Mouse (Mus musculus) CH12.LX (cell line): ENCODE data around the gene Gm28038. TPM values are rescaled to one million over a fixed set of nuclear protein-coding genes. Genes with fewer than 3 reads are reported as not detected.

Source experiments
- DNase-seq: peaks from one replicate; pipeline ENCODE4 v3.0.0-alpha.2; 2013; ENCODE audit errors: extremely low read depth
- H3K27ac ChIP-seq: 2 replicates; pipeline ENCODE4 v1.5.1; 2012; ENCODE audit warnings: low read depth, mild to moderate bottlenecking, control low read depth, moderate library complexity; ENCODE audit not compliant: insufficient read depth
- H3K27me3 ChIP-seq: replicated peaks from 2 replicates; pipeline ENCODE3; 2012; ENCODE audit warnings: inconsistent platforms
- H3K36me3 ChIP-seq, 2 experiments: replicated peaks in 1 of 2; 2 replicates each; pipeline versions ENCODE3 to v1.6.1; 2012; ENCODE audit warnings: inconsistent platforms in 1 of 2, low read length in 1 of 2, mild to moderate bottlenecking in 1 of 2, mixed read lengths in 1 of 2, moderate library complexity in 1 of 2; ENCODE audit not compliant: control insufficient read depth in 1 of 2, insufficient read depth in 1 of 2
- H3K4me1 ChIP-seq, 2 experiments: 2 replicates each; pipeline ENCODE4 v1.6.1; 2012; ENCODE audit warnings: inconsistent platforms in 1 of 2, moderate library complexity in 1 of 2; ENCODE audit not compliant: insufficient read depth in 2 of 2, control insufficient read depth in 1 of 2
- H3K4me2 ChIP-seq: 2 replicates; pipeline ENCODE4 v1.6.1; 2012; ENCODE audit warnings: low read depth, mild to moderate bottlenecking, control low read depth; ENCODE audit not compliant: poor library complexity, insufficient read depth, severe bottlenecking
- H3K4me3 ChIP-seq, 3 experiments: fragments of 150-350 bp in 1 of 3; sonication (generic) in 1 of 3; replicated peaks in 1 of 3; 2 replicates each; pipeline versions ENCODE3 to v1.5.1; 2011 to 2012; ENCODE audit warnings: low read depth in 2 of 3, low read length in 2 of 3, mild to moderate bottlenecking in 2 of 3, moderate library complexity in 2 of 3, control low read depth in 1 of 3, improper control_type of control experiment in 1 of 3, inconsistent platforms in 1 of 3, mixed read lengths in 1 of 3; ENCODE audit not compliant: poor library complexity in 1 of 3
- H3K79me2 ChIP-seq: replicated peaks from 2 replicates; pipeline ENCODE4 v1.6.1; 2012; ENCODE audit warnings: mild to moderate bottlenecking, moderate library complexity; ENCODE audit not compliant: control insufficient read depth, poor library complexity, insufficient read depth, severe bottlenecking; ENCODE audit errors: extremely low read depth
- H3K9ac ChIP-seq: 2 replicates; pipeline ENCODE4 v1.6.1; 2012; ENCODE audit warnings: low read depth, mild to moderate bottlenecking, control low read depth, moderate library complexity; ENCODE audit not compliant: insufficient read depth
- H3K9me3 ChIP-seq: replicated peaks from 2 replicates; pipeline ENCODE3; 2012; ENCODE audit warnings: low read length, inconsistent platforms, mixed read lengths
- CTCF ChIP-seq, 2 experiments: IDR thresholded peaks in 1 of 2; conservative IDR thresholded peaks in 1 of 2; 2 replicates each; pipeline ENCODE4 v1.5.1; 2011 to 2012; ENCODE audit warnings: low read depth in 2 of 2, low read length in 2 of 2, improper control_type of control experiment in 1 of 2, inconsistent platforms in 1 of 2, mild to moderate bottlenecking in 1 of 2, moderate library complexity in 1 of 2
- E2F4 ChIP-seq: IDR thresholded peaks from 2 replicates; pipeline ENCODE4 v1.6.1; 2011; ENCODE audit warnings: low read depth, low read length, improper control_type of control experiment; ENCODE audit not compliant: insufficient replicate concordance
- ELF1 ChIP-seq: IDR thresholded peaks from 2 replicates; pipeline ENCODE4 v1.6.1; 2014; ENCODE audit warnings: low read depth, mild to moderate bottlenecking, inconsistent platforms, low read length, improper control_type of control experiment
- ETS1 ChIP-seq: conservative IDR thresholded peaks from 2 replicates; pipeline ENCODE4 v1.6.1; 2012; ENCODE audit warnings: low read depth, mild to moderate bottlenecking, inconsistent platforms, low read length, improper control_type of control experiment, moderate library complexity
- GABPA ChIP-seq: IDR thresholded peaks from 2 replicates; pipeline ENCODE4 v1.6.1; 2012; ENCODE audit warnings: low read depth, low read length, improper control_type of control experiment, inconsistent platforms; ENCODE audit not compliant: insufficient replicate concordance
- HCFC1 ChIP-seq: IDR thresholded peaks from 2 replicates; pipeline ENCODE4 v1.6.1; 2012; ENCODE audit warnings: low read depth, mild to moderate bottlenecking, inconsistent platforms, low read length, improper control_type of control experiment
- JUN ChIP-seq: IDR thresholded peaks from 2 replicates; pipeline ENCODE4 v1.6.1; 2011; ENCODE audit warnings: low read depth, mild to moderate bottlenecking, low read length, improper control_type of control experiment, moderate library complexity; ENCODE audit not compliant: insufficient read depth
- MAFK ChIP-seq: IDR thresholded peaks from 2 replicates; pipeline ENCODE4 v1.6.1; 2011; ENCODE audit warnings: low read length, improper control_type of control experiment; ENCODE audit not compliant: insufficient replicate concordance
- MAX ChIP-seq: IDR thresholded peaks from 2 replicates; pipeline ENCODE4 v1.6.1; 2011; ENCODE audit warnings: low read length, improper control_type of control experiment
- MAZ ChIP-seq: IDR thresholded peaks from 2 replicates; pipeline ENCODE4 v1.6.1; 2012; ENCODE audit warnings: low read depth, mild to moderate bottlenecking, inconsistent platforms, low read length, improper control_type of control experiment, moderate library complexity
- MXI1 ChIP-seq: IDR thresholded peaks from 2 replicates; pipeline ENCODE4 v1.6.1; 2011; ENCODE audit warnings: mild to moderate bottlenecking, low read depth, low read length, improper control_type of control experiment
- NRF1 ChIP-seq: IDR thresholded peaks from 2 replicates; pipeline ENCODE4 v1.6.1; 2014; ENCODE audit warnings: low read depth, mild to moderate bottlenecking, inconsistent platforms, low read length, improper control_type of control experiment, moderate library complexity
- PAX5 ChIP-seq: IDR thresholded peaks from 2 replicates; pipeline ENCODE4 v1.6.1; 2012; ENCODE audit warnings: low read length, inconsistent platforms, mixed read lengths
- POLR2A ChIP-seq: IDR thresholded peaks from 2 replicates; pipeline ENCODE4 v1.6.1; 2011; ENCODE audit warnings: low read depth, mild to moderate bottlenecking, improper control_type of control experiment, low read length
- POLR2AphosphoS2 ChIP-seq: IDR thresholded peaks from 2 replicates; pipeline ENCODE4 v1.6.1; 2011; ENCODE audit warnings: low read depth, low read length, improper control_type of control experiment
- RCOR1 ChIP-seq: conservative IDR thresholded peaks from 2 replicates; pipeline ENCODE4 v1.6.1; 2012; ENCODE audit warnings: low read depth, mild to moderate bottlenecking, inconsistent platforms, low read length, improper control_type of control experiment
- SMC3 ChIP-seq: IDR thresholded peaks from 2 replicates; pipeline ENCODE4 v1.6.1; 2011; ENCODE audit warnings: low read depth, low read length, improper control_type of control experiment
- ZKSCAN1 ChIP-seq: IDR thresholded peaks from 2 replicates; pipeline ENCODE4 v1.6.1; 2012; ENCODE audit warnings: low read depth, inconsistent platforms, low read length, improper control_type of control experiment, borderline replicate concordance
- ZMIZ1 ChIP-seq: IDR thresholded peaks from 2 replicates; pipeline ENCODE4 v1.6.1; 2012; ENCODE audit warnings: low read depth, mild to moderate bottlenecking, inconsistent platforms, low read length, improper control_type of control experiment
- ZNF384 ChIP-seq: IDR thresholded peaks from 2 replicates; pipeline ENCODE4 v1.6.1; 2012; ENCODE audit warnings: low read depth, low read length, improper control_type of control experiment, inconsistent platforms
- dilution Hi-C: fragments of 300-500 bp; cut with MboI; formaldehyde crosslinking; loops from 2 replicates; pipeline ENCODE4 v1.14.3; 2020; ENCODE audit warnings: low sequenced_read_pairs; ENCODE audit not compliant: extremely low pct_unique_long_range_greater_than_20kb, extremely low pct_ligation_motif_present
- in situ Hi-C: fragments of 300-500 bp; cut with MboI; formaldehyde crosslinking; loops from 3 replicates; pipeline ENCODE4 v1.14.3; 2019; ENCODE audit warnings: low sequenced_read_pairs, low pct_ligation_motif_present, low pct_unique_long_range_greater_than_20kb, mixed read lengths
- polyA plus RNA-seq: library from polyadenylated mRNA; unstranded; fragments of >175 nt; gene quantifications from 2 replicates; pipeline ENCODE4 v1.2.1, GENCODE M21; 2012; ENCODE audit warnings: low read depth; ENCODE audit not compliant: insufficient read length
- total RNA-seq, 2 experiments: library from RNA; depleted of rRNA; stranded (reverse); fragments of 300-350 nt in 1 of 2; fragments of >200 nt in 1 of 2; gene quantifications; 2 replicates each; pipeline ENCODE4 v1.2.3; 2012 to 2014

The Gm28038 gene
- total and polyA plus RNA-seq, 3 experiments: not detected

GRCm38 (mm10) chr2:30257699-30258460, 23.0 kb upstream of the Gm28038 start:
- Histone ChIP-seq H3K9ac (no peak overlapping the region), H3K36me3 (peaks cover 41 to 81% of the 10 kb centered on the region in 2 experiments), H3K4me3 (no peak overlapping the region), H3K4me2 (no peak overlapping the region), H3K79me2 (no peaks in the 10 kb centered on the region), H3K27me3 (no peaks in the 10 kb centered on the region), H3K27ac (no peak overlapping the region), H3K4me1 (peaks cover 10 to 35% of the 10 kb centered on the region in 2 experiments), H3K9me3 (no peaks in the 10 kb centered on the region)
- TF ChIP-seq POLR2A (no peak), POLR2AphosphoS2 (no peak), PAX5 (no peak), ZKSCAN1 (no peak), GABPA (no peak), ELF1 (no peak), HCFC1 (no peak), SMC3 (no peak), E2F4 (no peak), MAFK (no peak), ZMIZ1 (no peak), RCOR1 (no peak), ETS1 (no peak), JUN (no peak), MAZ (no peak), CTCF (conservative IDR thresholded peaks at IDR 0.05 in 1 of 2, IDR thresholded peaks at IDR 0.05 in 1 of 2; ENCODE audit: low read depth in 2 of 2, low read length in 2 of 2) (no peak), MAX (no peak), NRF1 (no peak), ZNF384 (no peak)
- DNase-seq: no peak
- dilution Hi-C loops: no loop called here
- in situ Hi-C loops: no loop called here

GRCm38 (mm10) chr2:30258600-30258999, 22.2 kb upstream of the Gm28038 start:
- Histone ChIP-seq H3K4me1 (peaks cover 10 to 29% of the 10 kb centered on the region in 2 experiments), H3K79me2 (no peaks in the 10 kb centered on the region), H3K4me2 (no peak overlapping the region), H3K27me3 (no peaks in the 10 kb centered on the region), H3K9ac (no peak overlapping the region), H3K27ac (no peak overlapping the region), H3K36me3 (peaks cover 46 to 82% of the 10 kb centered on the region in 2 experiments), H3K9me3 (no peaks in the 10 kb centered on the region), H3K4me3 (no peak overlapping the region)
- TF ChIP-seq MXI1 (no peak), GABPA (no peak), MAZ (no peak)
- DNase-seq: no peak
- in situ Hi-C loops (no loop called here), dilution Hi-C loops (no loop called here)
